Mouse (Mus musculus) testis, adult 2 months (tissue): ENCODE results near the gene Mycbp.

ENCODE experiments used
- CTCF ChIP-seq: fragments of 200-500 bp; IDR thresholded peaks from 2 replicates; pipeline ENCODE4 v1.5.1; 2012; ENCODE audit warnings: low read depth, mild to moderate bottlenecking, inconsistent platforms, low read length, moderate library complexity; ENCODE audit not compliant: control insufficient read depth, insufficient read depth, insufficient replicate concordance
- POLR2A ChIP-seq: fragments of 200-500 bp; IDR thresholded peaks from 2 replicates; pipeline ENCODE4 v1.6.1; 2012; ENCODE audit warnings: low read depth, mild to moderate bottlenecking, inconsistent platforms, low read length, moderate library complexity; ENCODE audit not compliant: control insufficient read depth

- TF ChIP-seq CTCF (no peak), POLR2A (no peak)
These were observed 47.7 kb upstream of the Mycbp start for GRCm38 (mm10) chr4:123856888-123857287.
